Mouse (Mus musculus) liver, embryonic 11.5 days (tissue): ENCODE results near the gene B3gat1. TPM values are rescaled to one million over a fixed set of nuclear protein-coding genes. Genes with fewer than 3 reads are reported as not detected.

Experiments used
- ATAC-seq: fragments of 200-750 bp; cut with Nextera tagmentation; replicated peaks from 2 replicates; pipeline ENCODE4 v1.8.0; 2017; ENCODE audit warnings: moderate number of reproducible peaks, mild to moderate bottlenecking, moderate TSS enrichment, moderate library complexity; ENCODE audit not compliant: low FRiP score
- DNase-seq: peaks from one replicate; pipeline ENCODE4 v3.0.0-alpha.2; 2017; ENCODE audit warnings: low spot score
- H3K27ac ChIP-seq: fragments of 300-500 bp; sonication (generic); 2 replicates; pipeline ENCODE4 v1.5.1; 2014; ENCODE audit warnings: mild to moderate bottlenecking, low read depth, low read length, control low read depth
- H3K27me3 ChIP-seq: fragments of 300-500 bp; sonication (generic); replicated peaks from 2 replicates; pipeline ENCODE4 v1.6.1; 2014; ENCODE audit warnings: low read length, mixed read lengths; ENCODE audit not compliant: control insufficient read depth, insufficient read depth
- H3K36me3 ChIP-seq: fragments of 300-500 bp; sonication (generic); 2 replicates; pipeline ENCODE4 v1.6.1; 2014; ENCODE audit warnings: mild to moderate bottlenecking, low read length, moderate library complexity, mixed read lengths; ENCODE audit not compliant: control insufficient read depth, insufficient read depth
- H3K4me1 ChIP-seq: fragments of 300-500 bp; sonication (generic); replicated peaks from 2 replicates; pipeline ENCODE4 v1.6.1; 2014; ENCODE audit warnings: low read length, mixed read lengths; ENCODE audit not compliant: control insufficient read depth, insufficient read depth
- H3K4me2 ChIP-seq: fragments of 300-500 bp; sonication (generic); 2 replicates; pipeline ENCODE4 v1.6.1; 2014; ENCODE audit warnings: mild to moderate bottlenecking, control low read depth, moderate library complexity
- H3K4me3 ChIP-seq: fragments of 300-500 bp; sonication (generic); 2 replicates; pipeline ENCODE4 v1.5.1; 2014; ENCODE audit warnings: low read depth, low read length, control low read depth
- H3K9ac ChIP-seq: fragments of 300-500 bp; sonication (generic); 2 replicates; pipeline ENCODE4 v1.6.1; 2014; ENCODE audit warnings: low read depth, low read length, control low read depth
- H3K9me3 ChIP-seq: fragments of 300-500 bp; sonication (generic); 2 replicates; pipeline ENCODE4 v1.6.1; 2016; ENCODE audit warnings: low read length, inconsistent platforms, mixed read lengths; ENCODE audit not compliant: control insufficient read depth
- WGBS: fragments of 180-500 bp; shearing (Covaris S2); extraction: QIAGEN DNeasy Blood & Tissue Kit; methylation state at CpG from one replicate; pipeline ENCODE4 v1.1.7; 2014; 5-methylcytosine and 5-hydroxymethylcytosine counted together
- polyA plus RNA-seq: library from polyadenylated mRNA; unstranded; fragments of >200 nt; fragmentation: Nextera tagmentation; extraction: Ambion mirVana; gene quantifications from 2 replicates; pipeline ENCODE4 v1.2.1, GENCODE M21; 2014

Gene B3gat1
- polyA plus RNA-seq, 1 experiment from 2014 or later = not detected

- H3K27me3 ChIP-seq = no peaks in the 10 kb centered on the region
- ATAC-seq = no peak
- no peak overlapping the region for H3K27ac ChIP-seq
- H3K4me1 ChIP-seq = no peaks in the 10 kb centered on the region
- no peak for DNase-seq
- no peak overlapping the region for H3K9ac ChIP-seq
- WGBS = 81% methylated on average over 3 of the region's 3 CpGs
- H3K4me2 ChIP-seq = no peak overlapping the region
- no peaks in the 10 kb centered on the region for H3K9me3 ChIP-seq
- no peaks in the 10 kb centered on the region for H3K36me3 ChIP-seq
- H3K4me3 ChIP-seq = no peak overlapping the region
Observed at GRCm38 (mm10) chr9:26798205-26798604, 64.7 kb downstream of the B3gat1 start.

GRCm38 (mm10) chr9:26798731-26799130 is 65.2 kb downstream of the B3gat1 start:
- DNase-seq = no peak
- 61% methylated on average over 1 of the region's 1 CpGs for WGBS
- H3K36me3 ChIP-seq = no peaks in the 10 kb centered on the region

GRCm38 (mm10) chr9:26800357-26800756 is 66.8 kb downstream of the B3gat1 start:
- no peak for ATAC-seq
- H3K4me3 ChIP-seq = no peak overlapping the region
- no peak for DNase-seq
- 89% methylated on average over 2 of the region's 2 CpGs for WGBS
- no peak overlapping the region for H3K4me2 ChIP-seq
- H3K4me1 ChIP-seq = no peaks in the 10 kb centered on the region
- no peaks in the 10 kb centered on the region for H3K27me3 ChIP-seq
- no peaks in the 10 kb centered on the region for H3K9me3 ChIP-seq
- no peak overlapping the region for H3K27ac ChIP-seq
- no peak overlapping the region for H3K9ac ChIP-seq
- no peaks in the 10 kb centered on the region for H3K36me3 ChIP-seq

More at GRCm38 (mm10) chr9:26798731-26799130, 65.2 kb downstream of the B3gat1 start:
- Histone ChIP-seq H3K4me3 (no peak overlapping the region), H3K4me2 (no peak overlapping the region), H3K9ac (no peak overlapping the region), H3K27me3 (no peaks in the 10 kb centered on the region), H3K4me1 (no peaks in the 10 kb centered on the region), H3K27ac (no peak overlapping the region), H3K9me3 (no peaks in the 10 kb centered on the region)
- no peak for ATAC-seq

- DNase-seq (no peak), ATAC-seq (no peak)
- Histone ChIP-seq H3K36me3 (no peaks in the 10 kb centered on the region), H3K9me3 (no peaks in the 10 kb centered on the region), H3K4me1 (no peaks in the 10 kb centered on the region), H3K27ac (no peak overlapping the region), H3K27me3 (no peaks in the 10 kb centered on the region), H3K4me3 (no peak overlapping the region), H3K9ac (no peak overlapping the region), H3K4me2 (no peak overlapping the region)
Observed at GRCm38 (mm10) chr9:26804321-26804720, 70.8 kb downstream of the B3gat1 start.

- no peak within 1 kb of the TSS for H3K27ac ChIP-seq
- no peaks in the 10 kb centered on the region for H3K4me1 ChIP-seq
- peak; percentile 100 for ATAC-seq
- H3K9ac ChIP-seq = no peak within 1 kb of the TSS
- H3K27me3 ChIP-seq = no peaks in the 10 kb centered on the region
- H3K4me2 ChIP-seq = peak within 1 kb of the TSS; percentile 66
- DNase-seq = peak; percentile 86
- WGBS = 2% methylated on average over 33 of the region's 33 CpGs
- H3K9me3 ChIP-seq = no peaks in the 10 kb centered on the region
- H3K4me3 ChIP-seq = peak within 1 kb of the TSS; percentile 36
- H3K36me3 ChIP-seq = no peaks in the 10 kb centered on the region
Observed at GRCm38 (mm10) chr9:26805935-26806666, 72.6 kb downstream of the B3gat1 start, which contains the start of gene Glb1l2. Glb1l2 (minus strand) TSS chr9:26806468.

DNA sequence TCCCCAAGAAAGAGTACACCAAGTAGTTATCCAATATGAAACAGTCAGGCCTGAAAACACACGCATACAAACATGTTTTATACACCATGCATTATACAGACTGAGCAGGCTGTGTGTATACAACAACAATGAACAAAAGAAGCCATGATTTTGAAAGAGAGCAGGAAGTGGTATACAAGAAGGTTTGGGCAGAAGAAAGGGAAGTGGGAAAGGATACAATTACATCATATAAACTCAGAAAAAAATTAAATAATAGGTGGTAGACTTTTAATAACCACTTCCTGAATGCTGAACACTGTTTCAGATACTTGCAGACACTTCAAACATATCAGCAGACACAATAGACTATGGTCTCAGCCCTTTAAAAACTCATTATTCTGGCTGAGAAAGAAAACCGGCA is 75.2 kb downstream of the B3gat1 start:
- no peak overlapping the region for H3K4me3 ChIP-seq
- 80% methylated on average over 2 of the region's 2 CpGs for WGBS

More for the DNA sequence above, 75.2 kb downstream of the B3gat1 start:
- no peak overlapping the region for H3K4me2 ChIP-seq
- no peaks in the 10 kb centered on the region for H3K9me3 ChIP-seq
- H3K27me3 ChIP-seq = no peaks in the 10 kb centered on the region
- ATAC-seq (no peak), DNase-seq (no peak)
- no peak overlapping the region for H3K9ac ChIP-seq
- no peaks in the 10 kb centered on the region for H3K4me1 ChIP-seq
- no peak overlapping the region for H3K27ac ChIP-seq
- H3K36me3 ChIP-seq = no peaks in the 10 kb centered on the region

Other genes starting within 250 kb of the B3gat1 start
- gene Glb1l2, start 72.7 kb downstream of the B3gat1 start, polyA plus RNA-seq = 0.88 and 1.6 TPM in 2 replicates
- gene Glb1l3, start 127.2 kb downstream of the B3gat1 start, polyA plus RNA-seq = not detected in 2 replicates
- not detected in 2 replicates for gene Gm1110, start 189.4 kb downstream of the B3gat1 start, polyA plus RNA-seq